Mouse (Mus musculus): ENCODE measurements around the gene Lrrc3.
"Not testable (repeated sequence)": the region's sequence is repeated elsewhere in the genome, so short reads cannot be mapped to it uniquely, and the experiment has no call there.

Lrrc3 gene

DNA sequence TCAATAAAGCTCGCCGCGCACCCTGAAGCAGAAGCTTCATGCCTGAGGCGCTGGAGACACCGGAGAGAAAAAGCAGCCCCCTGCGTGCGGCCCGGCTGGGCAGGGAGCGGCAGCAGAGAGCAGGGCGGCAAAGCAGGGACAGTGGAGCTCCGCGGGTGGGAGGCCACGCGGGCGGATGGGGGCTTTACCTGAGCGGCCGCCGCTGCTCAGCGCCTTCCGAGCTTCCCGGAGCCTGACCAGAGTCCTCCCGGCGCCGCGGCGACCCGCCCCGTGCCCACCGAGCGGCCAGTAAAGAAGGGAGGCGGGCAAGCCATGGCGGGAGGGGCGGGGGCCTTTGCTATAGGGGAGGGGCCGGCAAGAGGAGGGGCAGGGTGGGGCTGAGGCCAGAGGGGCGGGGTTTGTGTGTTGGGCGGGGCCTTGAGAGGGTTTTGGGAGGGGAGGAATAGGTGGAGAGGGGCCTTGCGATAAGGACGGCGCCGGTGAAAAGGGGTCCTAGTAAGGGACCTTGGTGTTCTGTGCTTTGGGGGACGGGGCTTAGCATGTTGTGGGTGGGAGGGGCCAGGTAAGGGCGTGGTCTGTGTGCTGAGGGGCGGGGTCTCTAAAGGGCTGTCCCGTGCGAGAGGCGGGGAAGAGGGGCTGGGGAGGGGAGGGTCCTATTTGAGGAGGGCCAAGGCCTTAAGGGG, at the start of gene Lrrc3:
Gene Lrrc3, minus strand, starts transcription at position 326 of the 683 bp plus-strand sequence.
- peak; percentile 50 to 55 for DNase-seq (ENCODE audit: low spot score in 2 of 2)

- not testable (repeated sequence) for DNase-seq (ENCODE audit: low spot score in 2 of 2)
Measured at GRCm38 (mm10) chr10:77950468-77950867, 48.1 kb upstream of the Lrrc3 start.

DNA sequence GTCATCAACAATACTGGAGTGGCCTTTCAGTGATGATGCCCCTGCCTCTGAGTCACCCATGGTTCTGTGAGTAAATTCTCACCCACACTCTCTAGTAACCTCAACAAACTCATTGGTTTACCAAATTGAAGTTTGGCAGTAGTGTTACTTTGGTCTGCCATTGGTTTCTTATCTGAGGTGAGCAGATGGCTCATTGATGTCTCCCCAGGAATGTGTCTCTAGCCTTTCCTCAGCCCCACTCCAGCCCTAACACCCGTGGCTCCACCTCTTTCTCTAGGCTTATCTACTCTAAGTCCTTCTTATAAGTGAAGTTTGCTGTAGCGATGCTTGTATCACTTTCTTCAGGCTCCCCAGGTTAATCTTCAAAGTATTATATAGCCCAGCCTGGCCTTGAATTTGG, 37.3 kb upstream of the Lrrc3 start:
- peak in 1 of 2 experiments; percentile 20 for DNase-seq (ENCODE audit: low spot score in 2 of 2)

DNA sequence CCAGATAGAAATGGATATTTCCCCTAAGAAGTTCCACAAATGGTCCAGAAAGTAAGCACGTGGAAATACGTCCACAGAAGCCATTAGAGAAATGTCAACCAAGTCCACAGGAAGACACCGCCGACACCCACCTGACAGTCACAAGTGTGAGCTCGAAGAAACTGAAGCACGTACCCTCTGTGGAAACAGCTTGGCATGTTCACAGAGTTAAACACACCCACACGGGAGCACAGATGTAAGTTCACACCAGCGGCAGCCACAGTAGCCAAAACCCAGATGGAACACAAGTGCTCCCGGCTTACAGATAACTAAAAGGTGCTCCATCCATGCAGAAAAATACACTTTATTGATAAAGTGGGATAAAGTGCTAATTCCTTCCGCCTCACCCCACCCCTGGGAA, 25.0 kb upstream of the Lrrc3 start:
- no peak for DNase-seq (ENCODE audit: low spot score in 2 of 2)

GRCm38 (mm10) chr10:77926140-77926539, 23.8 kb upstream of the Lrrc3 start:
- peak; percentile 48 to 65 for DNase-seq (ENCODE audit: low spot score in 2 of 2)

DNA sequence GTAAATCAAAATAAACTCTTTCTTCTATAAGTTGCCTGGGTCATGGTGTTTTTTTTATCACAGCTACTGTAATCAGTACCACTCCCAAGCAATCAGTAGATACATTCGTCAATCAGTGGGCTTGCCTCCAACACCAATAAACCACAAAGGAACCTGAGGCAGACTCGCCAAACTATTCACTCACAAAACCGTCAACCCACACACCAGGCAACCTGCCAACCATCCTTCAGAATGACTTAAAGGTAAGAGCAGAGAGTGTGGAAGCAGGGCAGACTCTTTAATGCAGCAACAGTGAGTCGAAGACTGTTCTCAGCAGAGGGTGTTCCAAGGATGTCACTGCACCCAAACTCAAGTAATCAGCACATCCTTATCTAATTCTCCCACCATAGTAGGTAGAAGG, 20.3 kb upstream of the Lrrc3 start:
- DNase-seq (ENCODE audit: low spot score in 2 of 2) = peak; percentile 60 to 69

DNA sequence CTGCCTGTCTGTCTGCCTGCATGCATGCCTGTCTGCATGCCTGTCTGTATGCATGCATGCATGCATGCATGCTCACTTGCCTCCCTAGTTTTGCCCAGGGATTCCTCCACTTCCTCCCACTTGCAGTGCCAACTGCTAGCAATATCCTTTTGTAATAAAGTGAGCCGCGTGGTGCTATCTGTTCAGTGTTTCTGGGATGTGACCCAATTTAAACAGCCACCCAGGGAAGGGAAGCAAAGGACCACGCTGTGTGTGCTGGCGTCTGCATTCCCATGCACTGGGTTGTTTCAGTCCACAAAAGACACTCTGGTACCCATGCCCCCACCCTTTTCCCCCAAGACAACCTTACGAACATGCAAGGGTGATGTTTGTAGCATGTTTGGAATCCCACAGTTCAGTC, 18.7 kb upstream of the Lrrc3 start:
- peak in 1 of 2 experiments; percentile 46 for DNase-seq (ENCODE audit: low spot score in 2 of 2)

GRCm38 (mm10) chr10:77916636-77917335, 14.4 kb upstream of the Lrrc3 start:
- DNase-seq (ENCODE audit: low spot score in 2 of 2) = peak in 1 of 2 experiments; percentile 61

DNA sequence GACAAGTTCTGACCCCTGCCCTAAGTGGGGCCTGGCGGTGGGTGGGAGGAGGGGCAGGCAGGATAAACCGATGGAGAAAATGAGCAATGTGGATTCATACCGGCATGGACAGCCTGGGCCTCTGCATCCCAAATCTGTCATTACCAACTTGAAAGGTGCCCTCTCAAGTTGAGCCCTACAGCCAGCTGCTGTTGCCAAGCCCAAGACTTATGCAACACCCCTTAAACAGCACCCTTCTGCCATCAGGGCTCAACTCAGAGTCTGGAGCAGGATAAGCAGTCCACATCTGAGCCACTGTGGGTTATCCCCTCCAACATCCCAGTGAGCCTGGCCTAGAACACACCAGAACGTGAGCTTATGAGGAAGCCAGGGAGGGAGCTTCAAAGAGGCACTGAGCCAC, 11.0 kb upstream of the Lrrc3 start:
- DNase-seq (ENCODE audit: low spot score in 2 of 2) = no peak

DNA sequence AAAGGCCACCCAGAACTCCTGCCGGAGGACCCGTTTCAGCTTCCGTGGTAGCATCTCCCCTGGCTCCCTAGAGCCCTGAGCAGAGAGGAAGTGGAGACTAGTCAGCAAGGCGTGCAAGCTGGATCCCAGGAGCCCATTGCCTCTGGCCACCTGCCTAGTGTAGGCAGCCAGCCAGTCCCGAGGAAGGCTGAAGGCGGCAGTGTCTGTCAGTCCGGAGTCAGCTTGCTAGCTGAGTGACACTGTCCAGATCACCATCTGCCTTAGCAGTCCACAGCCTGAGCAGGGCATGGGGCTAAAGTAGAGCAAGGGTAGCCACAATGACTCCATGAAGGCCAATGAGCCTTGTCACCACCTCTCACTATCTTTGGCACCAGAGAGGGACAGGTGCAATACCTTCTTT, 10.3 kb upstream of the Lrrc3 start:
- DNase-seq (ENCODE audit: low spot score in 2 of 2) = peak in 1 of 2 experiments; percentile 25

GRCm38 (mm10) chr10:77902894-77903715, 769 bp upstream of the Lrrc3 start:
- peak; percentile 66 to 73 for DNase-seq (ENCODE audit: low spot score in 2 of 2)

DNA sequence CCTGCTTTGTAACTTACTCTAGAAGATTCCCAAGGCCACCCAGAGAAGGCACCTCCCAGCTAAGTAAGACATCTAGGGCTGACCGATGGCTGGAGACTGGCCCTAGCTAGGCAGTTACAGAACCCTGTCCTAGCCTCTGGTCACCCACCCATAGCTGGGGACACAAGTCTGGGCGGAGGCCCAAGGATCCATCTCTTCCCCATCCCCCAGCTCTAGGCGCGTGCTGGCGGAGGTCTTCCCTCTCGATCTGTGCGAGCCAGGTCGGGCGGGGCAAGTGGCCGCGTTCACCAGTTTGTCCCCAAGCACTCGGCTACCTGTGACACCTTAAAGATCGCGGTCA, 495 bp downstream of the Lrrc3 start:
- DNase-seq (ENCODE audit: low spot score in 2 of 2) = peak in 1 of 2 experiments; percentile 38

DNA sequence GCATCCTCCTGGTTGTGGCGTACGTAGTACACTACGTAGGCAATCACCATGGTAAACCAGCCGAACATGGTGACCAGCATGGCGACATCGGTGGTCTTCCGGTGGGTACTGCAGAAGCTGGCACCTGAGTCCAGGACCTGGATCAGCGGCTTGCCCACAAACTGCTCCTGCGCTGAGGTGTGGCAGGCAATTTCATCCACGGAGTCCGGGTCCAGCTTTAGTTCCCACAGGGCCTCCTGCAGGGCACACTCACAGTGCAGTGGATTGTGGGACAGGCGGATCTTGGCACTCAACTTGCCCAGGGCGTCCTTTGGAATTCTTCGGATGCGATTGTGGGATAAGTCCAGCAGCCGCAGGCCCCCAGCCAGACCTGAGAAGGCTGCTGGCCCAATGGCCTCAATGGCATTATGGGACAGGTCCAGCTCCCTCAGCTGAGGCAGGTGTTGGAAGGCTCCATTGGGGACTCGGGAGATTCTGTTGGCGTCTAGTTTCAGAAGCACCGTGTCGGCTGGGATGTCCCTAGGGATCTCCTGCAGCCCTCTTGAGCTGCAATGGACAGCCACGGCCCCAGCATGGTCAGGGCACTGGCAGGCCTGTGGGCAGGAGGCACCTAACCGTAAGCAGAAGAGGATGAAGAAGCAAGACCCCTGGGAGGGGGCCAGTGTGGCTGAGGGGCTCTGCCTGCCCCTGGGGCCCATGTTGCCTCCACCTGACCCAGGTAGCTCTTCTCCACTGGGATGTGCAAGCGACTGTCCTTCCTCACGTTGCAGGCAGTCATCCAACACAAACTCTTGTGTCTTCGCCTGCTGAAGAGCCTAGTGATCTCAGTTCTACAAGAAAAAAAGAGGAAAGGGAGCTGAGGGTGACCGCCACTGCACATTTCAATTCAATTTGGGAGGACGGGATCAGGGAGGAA, 1.2 kb downstream of the Lrrc3 start:
- DNase-seq (ENCODE audit: low spot score in 2 of 2) = no peak

- DNase-seq (ENCODE audit: low spot score in 2 of 2) = no peak
Measured at GRCm38 (mm10) chr10:77900126-77900525, 2.2 kb downstream of the Lrrc3 start.

DNA sequence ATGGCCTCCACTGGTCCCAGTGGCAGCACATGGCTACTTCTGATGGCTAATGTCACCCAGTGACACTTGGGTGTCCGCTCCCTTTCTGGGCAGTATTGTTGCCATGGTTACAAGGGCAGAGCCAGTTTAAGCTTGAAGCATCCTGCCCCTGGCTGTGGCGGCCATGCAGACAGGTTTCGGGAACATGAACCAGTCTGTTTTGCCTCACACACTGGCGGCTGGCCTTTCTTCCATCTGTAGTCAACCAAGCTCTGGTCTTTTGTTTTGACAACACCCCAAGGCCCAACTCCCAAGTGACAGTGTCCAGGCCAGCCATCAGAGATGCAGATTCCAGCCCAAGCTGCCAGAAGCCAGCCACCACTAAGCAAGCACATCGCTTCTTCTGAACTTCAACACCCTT, 6.8 kb downstream of the Lrrc3 start:
- DNase-seq (ENCODE audit: low spot score in 2 of 2) = no peak

GRCm38 (mm10) chr10:77890987-77891565, 11.3 kb downstream of the Lrrc3 start:
- DNase-seq (ENCODE audit: low spot score in 2 of 2) = no peak

DNA sequence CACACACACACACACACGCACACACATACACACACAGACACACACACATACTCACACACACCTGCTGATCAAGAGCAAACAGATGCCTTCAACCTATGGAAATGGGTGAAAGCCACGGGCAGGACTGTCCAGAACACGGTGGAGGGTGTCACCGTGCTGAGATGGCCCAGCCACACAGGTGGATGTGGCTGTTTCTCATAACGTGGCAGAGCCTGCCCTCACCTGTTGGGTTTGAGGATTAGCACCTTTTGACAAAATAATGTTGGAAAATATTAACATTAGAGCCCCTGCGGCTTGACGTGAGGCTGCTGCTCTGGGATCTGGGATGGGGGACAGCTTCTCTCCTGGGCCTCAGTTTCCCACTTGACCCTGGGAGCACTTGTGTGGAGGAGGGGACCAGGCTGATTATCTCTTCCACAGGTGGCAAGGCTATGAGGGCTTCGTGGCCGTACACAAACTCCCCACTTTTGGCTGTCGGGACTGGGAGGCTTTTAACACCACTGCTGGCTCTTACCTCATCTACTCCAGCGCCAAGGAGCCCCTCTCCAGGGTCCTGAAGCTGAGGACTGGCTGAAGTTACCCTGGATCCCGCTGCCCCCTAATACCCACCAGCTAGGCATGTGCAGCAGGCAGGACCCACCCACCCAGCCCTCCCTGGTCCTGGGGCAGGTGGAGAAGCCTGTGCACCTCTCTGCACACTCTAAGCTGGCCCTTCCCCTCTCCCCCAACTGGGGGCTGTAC, 16.2 kb downstream of the Lrrc3 start:
- no peak for DNase-seq (ENCODE audit: low spot score in 2 of 2)

DNA sequence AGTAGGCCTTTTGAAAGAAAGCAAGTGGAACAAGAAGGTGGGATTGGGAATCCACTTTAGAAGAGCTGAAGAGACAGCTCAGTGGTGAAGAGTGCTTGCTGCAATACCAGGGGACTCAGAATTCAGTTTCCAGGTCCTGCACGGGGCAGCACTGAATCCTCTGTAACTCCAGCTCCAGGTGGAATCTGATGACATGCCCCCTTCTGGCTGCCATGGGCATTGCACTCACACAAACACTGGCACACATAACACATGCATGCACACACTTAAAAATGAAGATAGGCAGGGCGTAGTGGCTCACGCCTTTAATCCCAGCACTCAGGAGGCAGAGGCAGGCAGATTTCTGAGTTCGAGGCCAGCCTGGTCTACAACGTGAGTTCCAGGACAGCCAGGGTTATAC, 19.8 kb downstream of the Lrrc3 start:
- DNase-seq (ENCODE audit: low spot score in 2 of 2) = no peak

- no peak for DNase-seq (ENCODE audit: low spot score in 2 of 2)
Measured at GRCm38 (mm10) chr10:77880305-77880704, 22.0 kb downstream of the Lrrc3 start.

GRCm38 (mm10) chr10:77878985-77879384, 23.4 kb downstream of the Lrrc3 start:
- DNase-seq (ENCODE audit: low spot score in 2 of 2) = peak; percentile 61 to 64
